Mouse (Mus musculus): ENCODE data around the gene Olfr56. TPM values are rescaled to one million over a fixed set of nuclear protein-coding genes. Genes with fewer than 3 reads are reported as not detected.
"Not testable (repeated sequence)": the region's sequence is repeated elsewhere in the genome, so short reads cannot be mapped to it uniquely, and the experiment has no call there.

Olfr56 gene
- total RNA-seq, 2 experiments from 2014 or later, result not detected

DNA sequence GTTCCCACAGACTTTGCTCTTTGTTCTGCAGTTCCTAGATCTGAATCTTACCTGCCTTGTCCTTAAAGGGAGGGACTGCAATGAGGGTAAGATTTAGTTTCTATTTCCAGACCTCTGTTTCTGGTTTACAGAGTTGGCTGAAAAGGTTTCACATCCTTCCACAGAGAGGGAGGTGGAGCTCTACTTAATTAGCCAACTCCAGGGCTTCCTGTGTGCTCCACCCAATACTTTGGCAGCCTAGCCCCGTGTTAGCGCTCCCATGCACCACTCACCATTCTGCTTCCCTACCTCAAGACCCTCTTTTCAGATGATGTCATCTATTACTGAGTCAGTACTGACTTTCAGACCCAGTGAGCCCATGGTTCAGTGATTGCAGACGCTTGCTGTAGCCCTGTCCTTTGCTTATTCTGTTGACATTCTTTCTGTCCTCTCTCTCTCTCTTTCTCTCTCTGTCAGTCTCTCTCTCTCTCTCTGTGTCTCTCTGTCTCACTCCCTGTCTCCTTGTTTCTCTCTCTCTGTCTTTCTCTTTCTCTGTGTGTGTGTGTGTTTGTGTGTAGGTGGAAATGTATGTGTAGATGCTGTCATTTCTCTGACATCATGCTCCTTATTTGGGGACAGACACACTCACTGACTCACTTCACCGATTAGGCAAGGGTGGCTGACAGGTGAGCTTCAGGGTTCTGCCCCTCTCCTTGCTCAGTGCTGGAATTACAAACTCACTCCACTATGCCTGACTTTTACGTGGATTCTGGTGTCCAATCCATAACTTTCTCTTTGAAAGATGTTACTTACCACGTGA, 72.6 kb downstream of the Olfr56 start, which contains the start of gene 9930111J21Rik2:
Gene 9930111J21Rik2, minus strand, starts transcription at position 150 of the 799 bp plus-strand sequence.
- intact Hi-C loops (cut with DNase I); DNase-seq (ENCODE audit: low spot score in 2 of 2): not testable (repeated sequence)

DNA sequence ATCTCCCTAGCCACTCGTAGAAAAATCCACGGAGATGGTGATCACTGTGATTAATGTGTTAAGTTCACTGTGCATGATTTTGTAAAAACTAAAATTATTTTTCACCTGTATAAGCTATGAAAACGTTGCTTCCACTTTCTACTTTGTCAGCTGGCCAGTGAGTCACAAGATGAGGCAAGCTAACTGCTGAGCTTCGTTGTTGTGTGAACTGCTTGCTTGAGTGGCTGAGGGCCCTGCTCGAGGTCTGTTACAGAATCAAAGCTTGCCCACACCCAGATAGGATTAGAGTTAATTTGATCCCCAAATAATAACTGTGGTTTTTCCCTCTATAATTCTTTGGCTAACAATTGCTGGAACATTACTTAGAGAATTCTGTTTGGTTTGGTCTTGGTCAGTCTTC, 73.2 kb downstream of the Olfr56 start:
- DNase-seq (ENCODE audit: low spot score in 2 of 2); intact Hi-C loops (cut with DNase I): not testable (repeated sequence)

DNA sequence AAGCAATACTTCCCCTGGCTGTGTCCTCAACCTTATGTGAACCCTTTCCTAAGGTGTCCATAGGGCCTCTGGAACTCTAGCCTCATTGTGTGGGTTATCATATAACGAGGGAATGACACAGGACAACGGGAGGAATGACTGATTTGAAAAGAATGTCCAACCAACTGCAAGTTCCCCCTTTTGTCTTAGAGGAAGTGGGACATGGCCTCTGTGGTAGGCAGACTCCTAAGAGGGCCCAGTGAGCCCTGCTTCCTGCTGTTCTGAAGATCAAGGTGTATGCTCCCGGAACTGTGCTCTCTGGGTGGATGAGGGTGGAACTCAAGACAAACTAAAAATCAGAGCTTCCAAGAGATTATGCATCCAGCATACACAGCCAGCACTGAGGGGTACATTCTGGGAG, 81.4 kb downstream of the Olfr56 start:
- intact Hi-C loops (cut with DNase I), result not testable (repeated sequence)

DNA sequence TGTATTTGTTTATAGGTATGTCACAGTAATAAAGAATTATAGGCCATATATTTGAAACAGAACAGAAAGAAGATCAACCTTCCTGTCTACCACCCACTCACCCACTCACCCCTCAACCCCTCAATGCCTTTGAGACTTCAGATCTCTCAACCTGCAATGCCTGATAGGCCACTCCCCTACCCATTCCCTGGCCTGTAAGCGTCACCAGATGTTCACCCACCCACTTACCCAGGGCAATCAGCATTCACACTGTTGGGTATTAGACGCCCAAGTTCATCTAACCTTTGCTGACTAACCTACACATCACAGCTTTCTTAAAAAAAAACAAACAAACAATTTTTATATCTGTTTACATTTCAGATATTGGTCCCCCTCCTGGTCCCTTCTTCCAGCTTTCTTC, 83.2 kb downstream of the Olfr56 start:
- intact Hi-C loops (cut with DNase I); DNase-seq (ENCODE audit: low spot score in 2 of 2): not testable (repeated sequence)

More for the DNA sequence above, 81.4 kb downstream of the Olfr56 start:
- DNase-seq (ENCODE audit: low spot score in 2 of 2), result not testable (repeated sequence)

DNA sequence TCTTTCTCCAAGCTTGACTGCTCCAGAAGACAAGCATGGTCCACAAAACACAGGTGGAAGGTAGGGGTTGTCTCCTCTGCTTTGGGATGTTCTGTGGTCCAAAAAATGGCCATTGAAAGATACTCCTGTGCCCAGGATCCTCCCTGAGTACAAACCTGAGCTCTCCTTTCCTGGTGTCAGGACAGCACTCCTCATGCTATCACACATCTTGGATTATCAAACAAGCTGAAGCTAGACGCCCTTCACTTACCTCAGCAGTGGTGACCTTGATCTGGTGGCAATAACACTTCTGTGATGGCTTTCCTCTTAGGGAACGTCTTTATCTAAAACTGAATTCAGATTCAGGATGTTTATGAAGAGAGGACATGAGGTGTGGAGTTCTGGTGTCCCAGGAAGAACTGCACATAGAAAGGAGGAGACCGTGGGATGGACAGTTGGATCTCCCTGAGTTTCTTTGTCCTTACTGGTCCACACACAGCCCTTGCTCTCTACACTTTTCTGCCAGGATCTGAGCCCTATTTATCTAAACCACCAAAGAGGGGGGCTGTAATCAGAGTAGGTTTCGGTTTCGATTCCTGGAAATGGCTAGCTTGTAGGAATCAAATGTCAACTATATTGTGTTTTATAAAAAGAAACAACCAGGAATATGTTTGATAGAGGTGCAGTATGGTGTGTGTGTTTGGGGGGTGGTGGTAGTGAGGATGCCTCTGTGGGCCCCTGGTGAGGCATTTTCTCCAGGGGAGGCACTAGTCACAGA, 85.2 kb downstream of the Olfr56 start, which contains the start of gene Tgtp2:
Gene Tgtp2, minus strand, starts transcription at position 494 of the 757 bp plus-strand sequence.
- intact Hi-C loops (cut with DNase I); DNase-seq (ENCODE audit: low spot score in 2 of 2): not testable (repeated sequence)

DNA sequence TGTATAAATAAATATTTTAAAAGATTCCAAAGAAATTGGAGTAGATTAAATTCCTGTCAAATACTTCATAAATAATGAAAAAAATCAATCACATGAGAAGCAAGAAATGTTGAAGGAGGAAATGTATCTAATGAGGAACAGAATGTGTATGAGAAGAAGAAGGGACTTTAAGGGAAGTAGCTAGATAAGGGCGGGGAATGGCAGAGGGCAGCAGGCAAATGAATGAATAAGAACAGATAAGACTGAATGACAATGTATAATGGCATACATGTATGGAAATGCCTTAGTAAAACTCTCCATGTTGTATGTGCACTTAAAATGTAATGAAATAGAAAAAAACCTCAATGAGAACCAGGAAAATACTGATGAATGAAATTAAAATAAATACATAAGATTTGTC, 89.7 kb downstream of the Olfr56 start:
- intact Hi-C loops (cut with DNase I), result no loop called here
- no peak for DNase-seq (ENCODE audit: low spot score in 2 of 2)

DNA sequence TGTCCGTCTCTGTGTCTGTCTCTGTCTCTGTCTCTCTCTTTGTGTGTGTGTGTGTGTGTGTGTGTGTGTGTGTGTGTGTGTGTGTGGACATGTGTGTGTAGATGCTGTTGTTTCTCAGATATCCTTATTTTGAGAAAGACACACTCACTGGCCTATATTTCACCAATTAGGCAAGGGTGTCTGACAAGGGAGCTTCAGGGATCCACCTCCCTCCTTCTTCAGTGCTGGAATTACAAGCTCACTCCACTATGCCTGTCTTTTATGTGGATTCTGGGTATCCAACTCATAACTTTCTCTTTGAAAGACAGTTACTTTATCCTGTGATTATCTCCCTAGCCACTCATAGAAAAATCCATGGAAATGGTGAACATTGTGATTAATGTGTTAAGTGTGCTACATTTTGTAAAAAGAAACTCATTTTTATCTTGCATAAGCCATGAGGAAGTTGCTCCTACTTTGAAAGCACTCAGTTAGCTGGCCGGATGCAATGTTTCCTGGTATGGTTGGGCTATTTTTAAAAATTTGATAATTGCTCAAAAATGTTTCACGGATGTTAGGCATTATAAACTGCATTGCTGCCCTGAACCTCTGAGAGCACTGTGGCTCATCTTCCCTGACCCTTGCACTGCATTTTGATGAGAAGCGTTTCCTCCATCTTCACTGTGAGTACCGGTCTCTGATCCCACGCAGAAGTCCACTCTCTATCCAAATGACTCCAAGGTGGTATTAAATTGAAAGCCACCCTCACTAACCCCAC, 97.5 kb downstream of the Olfr56 start, which contains the start of gene Ifi47:
Gene Ifi47, plus strand, starts transcription at position 587 of the 757 bp plus-strand sequence.
- DNase-seq (ENCODE audit: low spot score in 2 of 2), result not testable (repeated sequence)
- intact Hi-C loops (cut with DNase I), result loop anchor here (2.0 kb wide), 1 partner anchor 155 kb away; no protein-coding TSS in a partner anchor

DNA sequence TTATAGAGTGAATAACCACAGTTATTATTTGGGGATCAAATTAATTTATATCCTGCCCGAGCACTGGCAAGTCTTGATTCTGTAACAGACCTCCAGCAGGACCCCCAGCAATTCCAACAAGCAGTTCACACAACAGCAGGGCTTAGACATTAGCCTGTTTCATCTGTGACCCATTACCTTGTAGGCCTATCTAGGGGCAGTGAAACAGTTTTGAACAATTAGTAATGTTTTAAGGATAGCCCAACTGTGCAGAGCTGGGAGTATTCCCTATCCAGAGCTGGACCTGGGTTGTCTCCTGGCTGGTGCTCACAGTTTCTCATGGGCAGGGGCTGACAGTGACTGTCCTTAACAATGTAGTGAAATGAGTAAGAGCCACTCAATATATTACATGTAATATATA, 98.3 kb downstream of the Olfr56 start:
- no peak for DNase-seq (ENCODE audit: low spot score in 2 of 2)
- intact Hi-C loops (cut with DNase I), result loop anchor here (2.0 kb wide), 1 partner anchor 156 kb away; no protein-coding TSS in a partner anchor

DNA sequence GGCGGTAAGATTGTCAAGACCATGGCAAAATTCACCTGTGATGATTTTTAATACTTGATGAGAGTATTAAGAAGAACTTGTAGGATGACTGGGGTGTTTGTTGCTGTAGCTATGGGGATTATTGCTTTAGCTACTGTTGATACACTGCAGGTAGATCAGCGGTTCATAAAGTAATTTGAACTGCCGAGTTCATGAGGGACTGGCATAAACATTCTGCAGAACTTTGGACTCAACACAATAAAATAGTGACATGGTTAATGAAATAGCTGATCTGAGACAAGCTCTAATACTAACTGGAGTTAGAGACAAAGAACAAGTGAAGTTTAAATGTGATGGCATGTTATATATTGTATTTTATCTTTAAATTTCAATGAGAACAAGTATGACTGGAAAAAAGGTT, 100.0 kb downstream of the Olfr56 start:
- no peak for DNase-seq (ENCODE audit: low spot score in 2 of 2)
- intact Hi-C loops (cut with DNase I), result no loop called here

DNA sequence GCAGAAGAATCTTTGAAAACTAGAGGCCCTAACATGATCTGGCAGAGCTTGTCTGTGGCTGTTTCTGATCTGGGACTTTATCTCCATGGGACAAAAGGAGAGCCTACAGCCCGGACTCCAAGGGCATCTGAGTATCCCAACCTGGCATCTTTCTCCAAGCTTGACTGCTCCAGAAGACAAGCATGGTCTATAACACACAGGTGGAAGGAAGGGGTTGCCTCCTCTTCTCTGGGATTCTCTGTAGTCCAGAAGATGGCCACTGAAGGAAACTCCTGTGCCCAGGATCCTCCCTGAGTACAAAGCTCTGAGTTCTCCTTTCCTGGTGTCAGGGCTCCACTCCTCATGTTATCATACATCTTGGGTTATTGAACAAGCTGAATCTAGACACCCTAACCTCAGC, 101.9 kb downstream of the Olfr56 start:
- intact Hi-C loops (cut with DNase I), result no loop called here
- no peak for DNase-seq (ENCODE audit: low spot score in 2 of 2)

DNA sequence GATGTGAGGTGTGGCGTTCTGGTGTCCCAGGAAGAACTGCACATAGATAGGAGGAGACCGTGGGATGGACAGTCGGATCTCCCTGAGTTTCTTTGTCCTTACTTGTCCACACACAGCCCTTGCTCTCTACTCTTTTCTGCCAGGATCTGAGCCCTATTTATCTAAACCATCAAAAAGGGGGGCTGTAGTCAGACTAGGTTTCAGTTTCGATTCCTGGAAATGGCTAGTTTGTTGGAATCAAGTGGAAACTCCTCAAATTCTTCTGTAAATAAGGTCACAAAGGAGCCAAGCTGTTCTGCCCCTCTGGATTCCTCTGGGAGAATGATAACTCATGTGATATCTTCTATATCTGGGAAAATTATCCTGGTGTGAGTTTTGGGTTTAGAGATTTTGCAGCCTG, 102.7 kb downstream of the Olfr56 start:
- intact Hi-C loops (cut with DNase I), result no loop called here
- no peak for DNase-seq (ENCODE audit: low spot score in 2 of 2)

DNA sequence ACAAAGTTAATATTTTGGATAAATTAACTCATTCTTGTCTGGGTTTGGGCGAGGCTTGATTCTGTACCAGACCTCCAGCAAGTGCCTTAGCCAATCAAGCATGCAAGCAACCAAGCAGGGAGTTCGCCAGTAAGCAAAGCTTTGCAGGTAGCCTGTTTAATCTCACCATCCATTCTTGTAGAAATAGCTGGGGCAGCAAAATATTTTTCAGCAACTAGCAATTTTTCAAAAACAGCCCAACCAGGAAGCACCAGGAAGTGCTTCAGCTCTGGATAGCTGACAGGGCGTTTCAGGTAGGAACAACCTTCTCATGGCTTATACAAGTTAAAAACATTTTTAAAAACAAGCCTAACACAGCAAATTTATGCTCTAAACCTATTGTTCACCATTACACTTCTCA, 103.2 kb downstream of the Olfr56 start:
- intact Hi-C loops (cut with DNase I), result no loop called here
- no peak for DNase-seq (ENCODE audit: low spot score in 2 of 2)

DNA sequence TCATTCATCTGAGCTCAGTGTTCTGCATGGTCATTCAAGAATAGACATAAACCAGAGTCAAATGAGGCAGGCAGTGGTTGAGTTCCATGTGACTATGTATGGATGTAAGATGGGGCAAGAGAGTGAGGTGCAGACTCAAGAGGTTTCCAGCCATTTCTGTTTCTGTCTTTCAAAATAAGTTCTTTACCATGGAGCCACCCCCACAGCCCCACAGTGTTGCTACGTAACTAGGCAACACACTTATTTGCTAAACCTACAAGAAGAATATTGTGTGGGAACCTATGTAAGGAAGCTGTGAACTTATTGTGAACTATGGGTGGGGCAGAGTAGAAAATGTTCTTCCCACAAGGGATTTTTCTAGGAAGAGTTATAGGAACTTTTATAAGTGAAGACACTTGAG, 104.5 kb downstream of the Olfr56 start:
- intact Hi-C loops (cut with DNase I), result no loop called here
- peak; percentile 45 to 54 for DNase-seq (ENCODE audit: low spot score in 2 of 2)

DNA sequence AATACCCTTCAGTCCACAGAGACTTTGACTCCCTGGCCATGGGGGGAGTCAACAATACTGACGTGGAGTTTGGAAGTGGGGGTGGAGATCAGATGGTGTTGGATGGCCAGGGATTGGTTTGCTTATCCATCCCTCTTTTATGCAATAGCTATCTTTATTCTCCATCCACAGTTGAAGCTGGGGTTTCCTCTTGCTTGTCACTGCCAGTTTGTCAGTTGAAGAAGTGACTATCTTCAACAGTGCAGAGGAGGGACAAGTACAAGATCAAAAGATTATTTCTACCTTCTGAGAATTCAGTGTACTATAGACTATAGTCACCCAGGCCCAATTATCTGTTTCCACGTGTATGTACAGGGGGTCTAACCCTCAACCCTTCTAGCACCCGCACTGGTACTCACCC, 105.1 kb downstream of the Olfr56 start:
- no peak for DNase-seq (ENCODE audit: low spot score in 2 of 2)
- intact Hi-C loops (cut with DNase I), result no loop called here

DNA sequence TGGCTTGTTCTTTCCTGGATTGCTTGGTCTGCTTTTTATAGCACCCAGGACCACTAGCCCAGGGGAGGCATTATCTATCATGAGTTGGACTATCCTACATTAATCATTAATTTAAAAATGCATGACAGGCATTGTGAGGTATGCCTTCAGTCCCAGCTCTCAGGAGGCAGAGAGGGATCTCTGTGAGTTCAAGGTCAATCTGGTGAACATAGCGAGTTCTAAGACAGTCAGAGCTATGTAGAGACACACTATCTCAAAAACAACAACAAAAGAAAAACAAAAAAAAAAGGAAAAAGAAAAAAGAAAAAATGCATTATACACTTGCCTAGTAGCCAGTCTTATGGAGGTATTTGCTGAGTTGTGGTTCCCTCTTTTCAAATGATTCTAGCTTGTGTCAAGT, 105.7 kb downstream of the Olfr56 start:
- DNase-seq (ENCODE audit: low spot score in 2 of 2), result no peak
- intact Hi-C loops (cut with DNase I), result no loop called here

DNA sequence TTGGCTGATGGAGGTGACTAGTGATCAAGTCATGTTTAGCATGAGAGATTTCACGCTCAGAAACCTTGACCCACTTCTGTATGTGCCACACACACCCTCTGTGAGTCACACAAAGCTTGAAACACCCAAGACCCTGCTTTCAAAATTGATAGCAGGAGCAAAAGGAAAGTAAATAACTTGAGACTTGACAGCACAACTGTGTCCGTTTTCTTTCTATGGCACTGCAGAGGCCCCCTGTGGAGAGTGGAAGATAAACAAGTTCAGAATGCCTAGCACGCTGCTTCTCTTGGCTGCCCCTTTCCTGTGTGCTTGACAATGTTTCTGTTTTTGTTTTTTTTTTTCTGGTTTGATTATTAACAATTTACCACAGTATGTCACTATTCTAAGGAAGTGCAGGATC, 106.2 kb downstream of the Olfr56 start:
- no peak for DNase-seq (ENCODE audit: low spot score in 2 of 2)
- intact Hi-C loops (cut with DNase I), result no loop called here

DNA sequence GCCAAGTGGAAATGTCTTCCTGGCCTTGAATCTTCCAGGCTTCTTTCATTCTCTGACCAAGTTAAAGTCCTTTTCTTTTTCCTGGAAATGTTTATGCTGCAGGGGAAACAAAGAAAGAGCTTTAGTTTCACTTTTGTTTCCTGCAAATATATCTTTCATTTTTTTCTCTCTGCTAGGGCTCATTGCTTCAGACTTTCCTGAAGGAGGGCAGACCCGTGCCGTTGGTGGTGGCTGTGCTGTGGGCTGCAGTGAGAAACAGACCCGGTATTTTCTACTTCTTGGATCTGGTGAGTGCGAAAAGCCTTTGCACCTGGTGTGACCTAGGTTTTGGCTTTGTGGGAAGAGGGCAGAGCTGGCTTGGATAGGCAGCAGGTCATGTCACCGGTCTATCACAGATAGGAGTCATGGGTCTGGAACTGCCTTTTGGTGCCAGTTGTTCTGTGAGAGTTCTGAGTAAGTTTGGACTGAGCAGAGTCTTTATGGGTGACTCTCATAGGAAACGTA, 108.2 kb downstream of the Olfr56 start:
- intact Hi-C loops (cut with DNase I), result no loop called here
- no peak for DNase-seq (ENCODE audit: low spot score in 2 of 2)

DNA sequence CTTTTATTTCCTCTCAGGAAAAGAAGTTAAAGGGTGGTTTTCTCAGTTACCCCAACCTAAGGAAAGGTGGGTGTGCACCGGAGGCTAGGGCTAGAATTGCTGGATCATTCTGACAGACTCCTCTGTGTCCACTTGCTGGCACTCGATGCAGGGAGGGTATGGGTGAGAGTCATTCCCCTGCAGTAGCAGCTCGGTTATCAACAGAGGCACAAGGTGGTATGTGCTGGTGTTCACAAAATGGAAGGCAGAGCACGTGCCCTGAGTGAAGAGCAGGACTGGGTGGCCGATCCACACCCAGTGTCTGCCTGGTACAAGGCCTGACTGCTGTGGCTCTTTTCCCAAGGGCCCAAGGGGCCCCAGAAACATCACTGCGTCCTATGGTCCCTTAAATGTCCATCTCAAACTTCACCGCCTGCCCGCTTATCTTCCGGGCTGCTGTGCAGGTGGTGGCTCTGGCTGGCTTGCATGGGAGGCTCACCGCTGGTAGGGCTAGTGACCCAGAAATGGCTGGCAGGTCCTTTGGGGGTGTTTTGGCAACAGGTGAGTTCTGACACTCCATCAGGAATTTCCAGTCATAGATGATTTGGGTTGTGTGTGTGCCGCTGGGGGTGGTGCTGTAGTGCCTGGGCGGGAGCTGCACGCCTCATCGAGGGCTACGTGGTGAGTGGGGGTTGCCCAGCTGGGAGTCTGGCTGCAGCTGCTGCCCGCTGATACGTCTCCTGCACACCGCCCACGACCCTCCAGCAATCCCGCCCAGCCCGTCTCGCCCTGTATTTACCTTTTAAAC, 109.3 kb downstream of the Olfr56 start:
- intact Hi-C loops (cut with DNase I), result no loop called here
- DNase-seq (ENCODE audit: low spot score in 2 of 2), result no peak
